Mouse (Mus musculus) gastrocnemius, postnatal 10 days (tissue): ENCODE results near the gene Lmf2. TPM values are rescaled to one million over a fixed set of nuclear protein-coding genes. Genes with fewer than 3 reads are reported as not detected.
A peak's percentile ranks its signal among the peaks of the same experiment; 100 is the strongest.

Source experiments
- DNase-seq: peaks from one replicate; pipeline ENCODE4 v3.0.0; 2021; ENCODE audit warnings: mixed read lengths
- total RNA-seq, 2 experiments: library from RNA; stranded (reverse); gene quantifications; 2 replicates each; pipeline ENCODE4 v1.2.3; 2021

Gene Lmf2
- total RNA-seq, 2 experiments from 2014 or later: 22.4 to 25.5 TPM

DNA sequence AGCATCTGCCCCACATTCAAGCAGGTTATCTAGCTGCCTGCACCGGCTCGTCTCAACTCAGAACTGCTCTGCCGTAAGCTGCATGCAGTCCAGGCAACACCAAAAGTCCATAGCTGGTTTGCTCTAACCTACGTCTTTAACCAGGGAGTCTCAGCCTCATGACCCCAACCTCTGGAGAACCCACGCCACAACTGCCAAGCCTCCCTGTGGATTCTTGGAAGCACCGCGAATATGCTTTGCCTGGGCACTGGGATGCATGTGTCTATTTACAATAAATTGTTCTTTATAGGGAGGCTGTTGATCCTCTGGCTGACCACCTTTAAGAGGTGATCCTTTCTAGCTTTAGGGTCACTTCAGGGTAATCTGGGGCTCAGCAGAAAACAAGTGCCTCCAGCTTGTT lies 17.1 kb upstream of the Lmf2 start:
- DNase-seq: no peak

DNA sequence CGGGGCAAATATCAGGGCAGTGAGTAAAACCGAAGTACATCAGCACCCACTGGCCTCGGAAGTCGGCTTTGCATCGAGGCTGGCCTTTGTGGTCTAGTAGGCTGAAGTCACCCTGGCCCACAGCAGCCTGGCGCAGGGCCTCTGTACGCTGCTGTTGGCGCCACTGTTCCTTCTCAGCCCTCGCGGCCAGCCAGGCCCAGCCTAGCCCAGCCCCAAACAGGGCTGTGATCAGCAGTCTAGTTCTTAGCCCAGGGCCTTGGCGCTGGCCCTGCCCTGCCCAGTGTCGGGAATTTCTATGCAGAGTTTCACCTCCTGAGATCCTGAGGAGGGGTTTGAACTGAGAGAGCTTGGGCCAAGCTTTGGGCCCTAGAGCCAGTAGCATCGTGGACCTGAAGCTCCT lies 16.6 kb upstream of the Lmf2 start:
- no peak for DNase-seq

DNA sequence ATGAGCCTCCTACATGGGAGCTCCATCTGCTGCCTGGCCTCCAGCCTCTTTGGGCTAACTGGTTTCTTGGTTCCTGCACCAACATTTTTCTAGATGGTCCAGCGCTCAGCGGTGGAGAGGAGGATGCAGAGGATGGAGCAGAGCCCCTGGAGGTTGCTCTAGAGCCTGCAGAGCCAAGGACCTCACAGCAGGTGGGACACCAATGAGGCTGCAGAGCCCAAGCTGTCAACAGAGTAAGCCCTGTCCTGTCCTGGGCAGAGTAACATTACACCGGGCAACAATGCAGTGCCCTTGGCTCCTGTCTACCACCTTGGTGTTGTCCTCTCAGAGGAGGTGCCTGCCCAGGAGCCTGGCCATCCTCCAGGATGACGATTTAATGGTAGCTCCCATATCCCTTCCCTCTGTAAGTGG lies 9.7 kb upstream of the Lmf2 start:
- DNase-seq: no peak

DNA sequence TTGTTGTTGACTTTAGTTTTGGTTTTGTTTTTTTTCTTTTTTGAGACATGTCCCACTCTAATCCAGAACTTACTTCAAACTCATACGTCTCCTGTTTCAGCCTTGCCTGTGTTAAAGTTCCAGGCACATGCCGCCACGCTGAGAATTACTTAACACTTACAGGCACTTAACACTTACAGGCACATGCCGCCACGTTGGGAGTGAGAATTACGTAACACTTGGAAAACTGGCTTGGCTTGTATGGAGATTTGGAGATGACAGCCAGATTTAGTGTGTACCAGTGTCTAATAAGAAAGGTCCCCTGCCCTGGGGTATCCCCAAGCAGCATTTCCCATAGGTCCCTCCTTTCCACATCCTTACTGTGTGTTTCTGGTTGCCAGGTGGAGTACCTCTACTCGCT lies 7.6 kb upstream of the Lmf2 start:
- no peak for DNase-seq

DNA sequence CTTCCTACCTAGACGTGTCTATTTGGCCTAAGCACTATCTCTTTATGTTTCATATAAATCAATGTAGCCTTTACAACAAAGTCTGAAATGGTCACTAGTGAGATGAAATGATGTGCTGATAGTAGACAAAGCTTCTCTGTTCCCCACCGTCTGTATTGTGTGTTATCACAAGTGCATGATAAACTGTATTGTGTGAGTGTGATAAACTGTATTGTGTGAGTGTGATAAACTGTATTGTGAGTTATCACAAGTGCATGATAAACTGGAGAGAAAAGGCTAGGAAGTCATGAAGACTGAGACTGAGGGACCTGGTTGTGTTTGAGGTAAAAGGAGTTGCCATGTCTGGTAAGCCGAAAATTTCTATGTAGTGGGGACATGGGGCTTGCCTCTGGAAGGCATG lies 3.3 kb upstream of the Lmf2 start:
- no peak for DNase-seq

DNA sequence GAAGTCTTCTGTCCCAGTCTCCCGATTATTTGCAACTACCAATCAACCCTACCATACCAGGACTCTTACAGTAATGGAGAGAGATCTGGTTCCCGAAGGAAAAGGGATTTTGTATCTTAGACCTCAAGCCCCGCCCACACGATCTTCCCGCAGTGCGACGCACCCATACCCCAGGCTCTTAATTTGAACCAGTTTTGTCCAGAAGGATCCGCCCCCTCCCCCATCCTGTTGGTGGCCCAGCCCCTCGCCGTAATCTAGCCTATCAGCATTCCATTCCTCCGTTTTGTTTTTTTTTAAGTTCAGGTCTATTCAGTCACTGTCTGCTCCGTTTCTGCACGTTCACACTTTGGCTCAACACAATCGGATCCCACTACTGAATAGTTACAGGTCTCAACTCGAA lies 913 bp upstream of the Lmf2 start:
- peak; percentile 68 for DNase-seq

DNA sequence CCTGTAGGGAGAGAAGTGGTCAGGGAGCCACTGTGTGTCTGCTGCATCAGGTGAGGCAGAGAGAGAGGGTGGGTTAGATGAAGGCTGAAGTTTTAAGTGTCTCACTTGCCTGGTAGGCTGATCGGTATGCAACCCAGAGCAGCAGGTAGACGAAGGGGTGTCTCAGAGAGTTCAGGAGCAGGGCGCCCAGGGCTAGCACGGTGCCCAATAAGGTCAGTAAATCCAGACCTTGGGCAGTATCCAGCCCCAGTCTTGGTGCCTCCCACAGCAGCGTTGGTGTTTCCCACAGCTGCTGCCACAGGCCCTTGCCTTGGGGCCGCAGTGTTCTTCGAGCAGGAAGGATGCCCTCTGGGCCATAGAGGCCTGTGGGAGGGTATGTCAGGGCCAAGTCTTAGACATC lies 1.0 kb downstream of the Lmf2 start:
- DNase-seq: peak; percentile 12

DNA sequence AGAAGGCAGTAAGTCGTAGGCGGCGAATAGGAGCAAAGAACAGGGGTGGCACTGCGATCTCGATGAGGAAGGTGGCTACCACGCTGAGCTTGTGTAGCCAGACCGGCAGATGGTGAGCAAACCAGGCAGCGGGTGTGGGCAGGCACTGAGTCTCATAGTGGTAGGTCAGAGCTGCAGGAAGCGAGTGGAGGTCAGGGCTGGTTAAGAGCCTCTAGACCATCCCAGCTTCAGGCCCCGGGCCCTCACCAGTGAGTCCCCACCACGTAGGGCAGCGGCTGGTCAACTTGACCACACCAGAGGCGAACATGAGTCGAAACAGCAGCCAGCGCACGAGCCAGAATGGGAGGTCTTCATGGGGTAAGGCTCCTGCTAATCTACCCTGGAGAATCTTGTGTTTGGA lies 1.6 kb downstream of the Lmf2 start:
- DNase-seq: no peak

DNA sequence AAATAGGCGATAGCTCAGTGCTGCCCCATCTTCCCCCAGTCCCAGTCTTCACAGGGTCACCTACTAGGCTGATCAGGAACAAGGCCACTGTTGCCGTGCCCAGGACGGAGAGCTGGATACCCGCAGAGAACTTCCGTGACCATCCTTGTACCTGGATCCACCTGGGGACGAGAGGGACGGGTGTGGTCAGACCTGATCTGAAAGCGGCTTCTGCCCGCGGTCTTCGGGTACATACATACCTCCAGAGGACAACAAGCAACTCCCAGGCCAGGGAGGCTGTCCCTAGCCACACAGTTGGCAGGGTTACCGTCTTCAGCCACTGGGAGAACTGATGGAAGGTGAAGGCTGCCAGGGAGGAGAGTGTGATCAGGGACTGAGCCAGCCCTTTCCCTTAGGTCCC lies 2.7 kb downstream of the Lmf2 start:
- DNase-seq: no peak

DNA sequence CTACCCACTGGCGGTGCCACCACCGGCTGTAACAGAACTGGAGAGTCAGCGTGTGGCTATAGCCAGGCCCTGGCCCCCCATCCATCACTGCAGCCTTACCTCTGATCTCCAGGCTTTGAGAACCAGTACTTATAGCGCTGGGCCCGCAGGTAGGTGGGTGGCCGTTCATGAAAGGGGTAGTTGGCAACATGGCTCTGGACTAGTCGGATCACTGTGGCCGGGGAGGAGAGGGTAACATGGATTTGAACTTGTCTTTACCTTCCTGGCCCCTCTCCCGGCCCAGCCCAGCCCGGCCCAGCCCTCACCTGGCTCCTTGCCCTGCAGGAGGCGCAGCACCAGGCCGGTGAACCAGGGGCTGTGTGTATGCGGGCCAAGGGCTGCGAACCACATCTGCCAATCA lies 3.4 kb downstream of the Lmf2 start:
- no peak for DNase-seq

DNA sequence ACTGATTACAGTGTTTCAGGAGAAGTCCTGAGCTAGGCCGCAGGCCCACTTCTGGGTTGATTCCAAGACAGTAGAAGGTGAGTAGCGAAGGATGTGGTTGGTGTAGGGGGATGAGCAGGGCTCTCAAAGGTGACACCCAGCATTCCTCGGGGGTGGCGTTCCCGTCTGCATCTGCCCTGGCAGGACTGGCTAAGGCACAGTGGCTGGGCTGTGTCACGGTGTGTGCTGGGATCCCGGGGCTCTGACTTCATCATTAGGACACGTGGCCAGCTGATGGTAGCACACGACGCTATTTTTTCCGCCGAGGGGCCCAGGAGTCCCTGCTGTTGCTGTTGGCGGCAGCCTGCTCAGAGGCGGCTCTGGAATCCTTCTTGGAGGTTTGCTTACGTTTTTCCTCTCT lies 4.2 kb downstream of the Lmf2 start:
- DNase-seq: no peak

DNA sequence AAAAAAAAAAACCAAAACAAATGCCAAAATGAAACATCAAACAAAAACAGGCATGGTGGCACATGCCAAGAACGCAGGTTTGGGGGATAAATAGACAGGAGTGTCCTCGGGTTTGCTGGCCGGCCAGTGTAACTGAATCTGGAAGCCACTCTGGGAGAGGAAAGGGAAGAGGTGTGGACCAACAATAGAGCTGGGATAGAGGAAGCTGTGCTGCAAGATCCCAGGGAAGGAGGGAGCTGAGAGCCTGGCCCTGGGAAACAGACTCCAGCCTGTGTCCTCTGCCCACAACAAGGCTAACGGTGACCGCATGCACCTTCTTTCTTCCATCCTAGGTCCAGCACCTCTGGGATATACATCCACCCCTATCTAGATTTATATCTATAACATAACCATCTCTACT lies 5.0 kb downstream of the Lmf2 start:
- no peak for DNase-seq

DNA sequence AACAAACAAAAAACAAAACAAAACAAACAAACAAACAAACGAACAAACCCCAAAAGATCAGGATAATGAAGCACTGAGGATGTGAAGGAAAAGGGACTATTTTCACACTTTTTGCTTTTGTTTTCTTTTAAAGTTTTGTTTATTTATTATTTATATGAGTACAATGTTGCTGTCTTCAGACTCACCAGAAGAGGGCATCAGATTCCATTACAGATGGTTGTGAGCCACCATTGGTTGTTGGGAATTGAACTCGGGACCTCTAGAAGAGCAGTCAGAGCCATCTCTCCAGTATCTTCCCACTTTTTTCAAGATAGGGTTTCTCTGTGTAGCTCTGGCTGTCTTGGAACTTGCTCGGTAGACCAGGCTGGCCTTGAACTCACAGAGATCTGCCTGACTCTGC lies 12.1 kb downstream of the Lmf2 start:
- DNase-seq: no peak

DNA sequence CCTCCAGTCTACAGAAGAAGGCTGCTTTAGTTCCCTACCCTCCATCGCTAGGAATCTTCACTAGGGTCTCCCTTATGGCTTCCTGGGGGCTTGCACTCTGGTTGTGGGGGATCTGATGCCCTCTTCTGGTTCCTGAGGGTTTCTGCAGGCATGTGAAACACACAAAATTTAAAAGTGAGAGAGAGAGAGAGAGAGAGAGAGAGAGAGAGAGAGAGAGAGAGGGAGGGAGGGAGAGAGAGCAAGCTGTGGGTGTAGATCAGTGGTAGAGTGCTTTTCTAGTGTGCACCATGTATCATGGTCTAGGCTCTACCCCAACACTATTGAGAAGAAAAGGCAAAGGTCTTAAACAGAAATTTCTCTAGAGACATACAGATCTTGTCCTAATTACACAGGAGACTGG lies 13.8 kb downstream of the Lmf2 start:
- no peak for DNase-seq

DNA sequence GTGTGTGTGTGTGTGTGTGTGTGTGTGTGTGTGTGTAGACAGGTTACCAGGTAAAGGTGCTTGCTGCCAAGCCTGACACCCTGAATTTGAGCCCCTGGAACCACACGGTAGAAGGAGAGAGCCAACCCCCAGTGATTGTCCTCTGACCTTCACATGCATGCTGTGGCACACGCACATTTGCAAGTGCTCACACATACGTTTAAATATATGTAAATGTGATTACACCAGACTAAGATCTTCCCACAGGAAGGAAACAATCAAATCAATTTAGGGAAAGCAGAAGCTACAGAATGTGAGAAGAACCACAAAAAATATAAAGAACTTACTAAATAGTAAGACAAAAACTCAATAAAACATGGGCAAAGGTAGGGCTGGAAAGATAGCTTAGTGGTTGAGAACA lies 15.3 kb downstream of the Lmf2 start:
- no peak for DNase-seq

DNA sequence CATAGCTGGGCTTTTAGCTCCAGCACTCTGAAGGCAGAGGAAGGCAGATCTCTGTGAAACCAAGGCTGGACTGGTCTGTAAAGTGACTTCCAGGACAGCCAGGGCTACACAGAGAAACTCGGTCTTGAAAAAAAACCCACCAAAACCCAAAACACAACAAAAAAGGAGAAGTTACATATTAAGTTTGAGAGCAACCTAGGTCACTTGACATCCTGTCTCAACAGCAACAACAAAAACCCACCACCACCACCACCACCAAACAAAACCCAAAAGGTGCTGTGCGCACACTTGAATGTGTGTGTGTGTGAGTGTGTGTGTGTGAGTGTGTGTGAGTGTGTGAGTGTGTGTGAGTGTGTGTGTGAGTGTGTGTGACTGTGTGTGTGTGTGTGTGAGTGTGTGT lies 15.8 kb downstream of the Lmf2 start:
- no peak for DNase-seq

DNA sequence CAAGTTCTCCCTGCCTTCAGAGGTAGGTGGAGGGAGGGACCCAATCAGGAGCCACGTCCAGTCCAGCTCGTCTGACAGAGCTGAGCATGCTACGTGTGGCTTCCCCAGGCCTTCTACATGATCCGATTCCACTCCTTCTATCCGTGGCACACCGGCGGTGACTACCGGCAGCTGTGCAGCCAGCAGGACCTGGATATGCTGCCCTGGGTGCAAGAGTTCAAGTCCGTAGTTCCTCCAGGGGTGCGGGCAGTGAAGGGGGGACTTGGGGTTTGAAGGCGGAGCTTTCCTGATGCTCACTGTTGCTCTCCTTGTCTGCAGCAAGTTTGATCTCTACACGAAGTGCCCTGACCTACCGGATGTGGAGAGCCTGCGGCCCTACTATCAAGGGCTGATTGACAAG lies 19.0 kb downstream of the Lmf2 start:
- DNase-seq: no peak

DNA sequence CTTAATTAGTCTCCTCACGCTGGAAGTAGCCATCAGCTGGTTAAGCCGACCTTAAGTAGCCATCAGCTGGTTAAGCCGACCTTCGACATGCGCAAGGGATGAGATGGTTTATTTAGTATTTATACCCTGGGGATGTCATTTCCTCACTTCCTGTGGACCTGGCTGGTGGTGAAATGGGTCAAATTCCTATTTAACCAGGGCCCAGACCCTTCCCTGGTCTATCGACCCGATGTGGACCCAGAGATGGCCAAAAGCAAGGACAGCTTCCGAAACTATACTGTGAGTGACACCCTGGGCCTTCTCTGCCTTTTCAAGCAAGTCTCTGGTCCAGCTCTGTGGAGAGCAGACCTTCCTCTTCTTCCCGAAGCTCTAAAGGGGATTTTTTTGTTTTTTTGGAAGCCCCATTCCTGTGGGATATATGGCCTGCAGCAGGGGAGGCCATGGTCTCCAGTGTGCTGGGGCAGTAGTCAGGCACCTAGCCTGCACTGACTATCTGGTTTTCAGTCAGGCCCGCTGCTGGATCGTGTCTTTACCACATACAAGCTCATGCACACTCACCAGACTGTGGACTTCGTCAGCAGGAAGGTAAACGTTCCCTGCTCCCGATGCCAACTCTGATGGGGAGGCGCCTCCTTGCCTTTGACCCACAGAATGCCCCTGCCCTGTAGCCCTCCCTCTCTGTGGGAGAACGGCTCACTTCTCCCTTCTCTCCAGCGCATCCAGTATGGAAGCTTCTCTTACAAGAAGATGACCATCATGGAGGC lies 20.5 kb downstream of the Lmf2 start:
- no peak for DNase-seq

DNA sequence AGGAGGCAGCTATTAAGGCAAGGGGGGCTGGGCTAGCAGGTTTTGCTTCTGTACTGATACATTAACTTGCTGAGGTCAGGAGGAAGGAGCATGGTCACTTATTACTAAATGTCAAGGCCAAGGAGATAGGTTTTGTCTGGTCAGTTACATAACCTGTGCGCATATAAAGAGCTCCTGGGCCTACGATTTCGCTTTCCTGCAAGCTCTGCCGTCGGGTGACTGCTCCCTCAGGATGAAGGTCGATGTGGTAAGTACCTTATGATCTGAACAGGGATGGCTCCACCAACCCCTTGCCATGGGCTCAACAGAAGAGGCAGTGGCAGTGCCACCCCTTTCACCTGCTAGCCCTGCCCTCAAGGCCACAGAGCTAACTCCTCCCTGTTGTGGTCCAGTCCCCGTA lies 21.2 kb downstream of the Lmf2 start, which contains the start of gene Miox:
Gene Miox (plus strand): TSS at position 128 of the 400 bp plus-strand sequence.
- DNase-seq: no peak

DNA sequence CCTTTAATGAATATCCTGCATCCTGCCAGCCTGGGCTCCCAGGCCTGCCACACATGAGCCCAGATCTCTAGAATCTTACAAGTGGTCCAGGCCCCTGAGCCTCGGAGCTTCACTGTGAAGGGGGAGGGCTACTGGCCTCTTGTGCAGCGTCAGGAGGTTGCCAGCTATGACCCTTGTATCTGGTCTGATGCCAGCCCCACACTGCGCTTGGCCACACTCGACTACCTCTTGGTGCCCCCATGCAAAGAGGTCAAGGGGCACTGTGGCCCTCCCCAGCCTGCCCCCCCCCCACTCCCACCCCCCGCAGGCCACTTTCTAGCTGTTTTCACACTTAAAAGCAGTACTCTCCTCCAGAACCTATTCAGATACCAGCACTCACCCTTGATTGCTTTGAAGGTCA lies 29.0 kb downstream of the Lmf2 start:
- no peak for DNase-seq

DNA sequence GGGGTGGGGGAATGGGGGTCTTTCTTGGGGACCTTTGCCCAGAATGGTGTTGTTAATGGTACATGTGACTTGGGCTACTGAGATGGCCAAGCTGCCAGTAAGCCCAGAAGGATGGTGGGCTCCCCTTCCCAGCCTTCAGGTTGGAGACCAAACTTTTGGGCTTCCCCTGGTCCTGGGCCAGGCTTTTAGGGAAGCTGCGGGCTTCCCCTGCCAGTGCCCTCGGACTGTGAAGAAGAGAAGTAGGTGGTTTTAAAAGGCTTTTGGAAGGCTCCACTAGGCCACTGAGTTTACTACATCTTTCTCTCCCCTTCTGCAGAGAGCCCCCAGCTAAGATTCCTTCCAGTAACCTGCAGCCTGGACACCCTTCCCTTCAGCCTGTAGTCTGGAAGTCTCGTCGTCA lies 31.8 kb downstream of the Lmf2 start:
- DNase-seq: no peak

DNA sequence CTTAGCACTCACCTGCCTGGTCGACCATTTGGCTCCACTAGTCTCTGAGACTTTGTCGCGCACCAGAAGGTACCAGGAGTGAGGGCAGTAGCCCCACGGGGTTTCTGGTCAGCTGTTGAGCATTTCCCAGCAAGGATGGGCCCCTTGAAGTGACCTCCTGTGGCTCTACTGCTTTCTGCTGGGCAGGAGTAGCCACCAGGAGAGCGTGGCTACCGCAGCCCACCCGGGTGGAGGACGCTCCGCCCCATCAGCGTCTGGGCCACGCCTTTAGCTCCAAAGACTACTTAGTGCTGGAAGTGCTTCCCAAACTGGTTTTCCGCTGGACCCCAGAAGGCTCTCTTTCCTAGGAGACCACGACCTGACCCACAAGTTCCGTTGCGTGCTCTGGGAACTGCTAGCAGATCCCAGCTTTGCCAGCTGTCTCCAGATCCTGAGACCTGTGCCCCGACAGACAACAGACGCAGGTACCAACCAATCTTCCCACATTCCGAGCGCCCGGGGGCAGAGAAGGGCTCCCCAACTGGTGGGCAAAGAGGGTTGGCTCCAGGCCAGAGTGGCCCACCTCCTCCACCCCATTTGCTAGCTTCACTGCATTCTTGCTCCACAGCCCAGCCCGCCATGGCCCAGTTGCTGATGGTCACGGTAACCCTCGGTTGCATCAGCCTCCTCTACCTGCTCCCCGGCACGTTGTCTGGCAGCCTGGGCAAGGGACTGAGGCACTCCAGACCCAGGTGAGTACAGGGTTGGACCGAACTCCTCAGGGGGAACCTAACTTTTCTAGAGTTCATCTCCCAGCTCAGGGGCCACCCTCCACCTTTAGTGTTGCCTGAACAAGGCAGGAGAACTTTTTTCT lies 32.6 kb downstream of the Lmf2 start, which contains the start of gene Adm2:
Gene Adm2 (plus strand): TSS at position 51 of the 853 bp plus-strand sequence.
- DNase-seq: no peak

DNA sequence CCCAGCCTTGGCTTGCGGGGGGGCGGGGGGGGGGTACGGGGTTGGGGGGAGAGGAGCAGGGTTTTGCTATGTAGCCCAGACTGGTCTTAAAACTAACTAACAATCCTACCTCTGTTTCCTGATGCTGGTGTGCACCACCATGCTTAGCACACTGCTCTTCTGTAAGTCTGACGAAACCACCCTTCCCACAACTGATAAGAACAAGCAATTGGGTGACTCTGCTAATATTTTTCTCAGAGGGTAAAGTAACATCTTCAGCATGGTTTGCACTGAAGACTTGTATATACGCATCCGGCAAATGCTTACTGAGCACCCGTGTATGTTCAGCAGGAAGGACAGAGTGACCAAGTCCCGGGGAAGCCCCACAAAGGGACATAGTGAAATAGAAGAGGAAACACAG lies 34.2 kb downstream of the Lmf2 start:
- DNase-seq: no peak

DNA sequence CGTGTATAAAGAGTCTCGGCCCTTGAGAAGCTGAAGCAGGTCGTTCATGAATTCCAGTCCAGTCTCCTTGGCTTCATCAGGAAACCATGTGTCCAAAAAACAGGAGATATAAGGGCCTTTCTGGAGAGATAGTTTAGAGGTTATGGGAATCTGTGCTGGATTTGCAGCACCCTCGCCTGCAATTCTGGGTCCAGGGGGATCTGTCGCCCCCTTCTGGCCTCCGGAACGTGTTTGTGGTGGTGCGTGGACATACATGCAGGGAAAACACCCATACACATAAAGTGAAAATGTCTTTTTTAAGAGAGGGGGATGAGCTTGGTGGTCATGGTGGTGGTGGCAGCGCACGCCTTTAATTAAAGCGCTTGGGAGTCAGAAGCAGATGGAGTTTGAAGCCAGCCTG lies 39.3 kb downstream of the Lmf2 start:
- DNase-seq: no peak
